Mouse (Mus musculus) CD4-positive naive resting alpha-beta T cell, adult 76 days (primary cell): ENCODE data around the gene Olfr1192-ps1. TPM values are rescaled to one million over a fixed set of nuclear protein-coding genes. Genes with fewer than 3 reads are reported as not detected.

Experiments used
- total RNA-seq: library from RNA; stranded (reverse); gene quantifications from one replicate; pipeline ENCODE4 v1.2.4, GENCODE M21; 2023

Gene Olfr1192-ps1
- total RNA-seq, result not detected

GRCm38 (mm10) chr2:88648209-88648608 is at the start of gene Olfr1192-ps1:
Olfr1192-ps1 (plus strand) TSS chr2:88648509.

GRCm38 (mm10) chr2:88640242-88640641 is 8.1 kb upstream of the Olfr1192-ps1 start, which contains the start of gene Olfr1191-ps1:
Olfr1191-ps1 (plus strand) TSS chr2:88640542.

DNA sequence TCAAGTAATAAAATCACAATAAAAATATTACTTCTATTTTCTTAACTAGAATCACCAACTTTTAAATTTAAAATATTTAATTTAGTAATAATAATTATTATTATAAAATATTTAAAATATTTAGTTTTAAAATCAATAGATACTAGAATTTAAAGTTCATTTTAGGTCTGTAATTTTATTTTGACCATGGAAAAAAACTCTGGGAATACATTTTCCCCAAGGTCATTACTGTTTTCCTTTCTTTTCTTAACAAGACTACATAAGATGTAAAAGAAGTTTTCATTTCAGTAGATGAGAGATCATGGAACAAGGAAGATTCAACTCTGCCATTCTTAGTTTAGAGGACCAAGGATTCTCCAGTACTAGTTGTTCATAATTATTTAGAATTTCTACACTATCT is 27.0 kb downstream of the Olfr1192-ps1 start, which contains the start of gene Olfr1193:
Olfr1193 (plus strand) TSS at position 301 of the 400 bp plus-strand sequence.

DNA sequence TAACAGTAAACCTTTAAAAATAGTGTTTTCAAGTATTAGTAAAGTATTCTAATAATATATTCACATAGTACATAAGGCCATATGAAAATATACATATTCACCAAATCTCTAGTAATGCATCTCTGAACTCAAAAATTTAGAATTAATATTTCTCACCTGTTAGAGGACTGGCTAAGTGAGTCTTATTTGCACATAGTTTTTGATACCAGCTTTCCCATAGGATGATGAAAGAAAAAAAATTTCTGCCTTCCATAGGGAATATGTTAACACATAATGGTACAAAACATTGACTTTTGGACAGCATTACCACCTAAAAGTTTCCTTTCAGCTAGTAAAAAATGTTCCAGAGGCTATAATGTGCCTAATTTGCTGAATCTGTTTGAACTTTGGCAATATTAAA is 40.8 kb downstream of the Olfr1192-ps1 start, which contains the start of gene Olfr1195:
Olfr1195 (minus strand) TSS at position 101 of the 400 bp plus-strand sequence.

DNA sequence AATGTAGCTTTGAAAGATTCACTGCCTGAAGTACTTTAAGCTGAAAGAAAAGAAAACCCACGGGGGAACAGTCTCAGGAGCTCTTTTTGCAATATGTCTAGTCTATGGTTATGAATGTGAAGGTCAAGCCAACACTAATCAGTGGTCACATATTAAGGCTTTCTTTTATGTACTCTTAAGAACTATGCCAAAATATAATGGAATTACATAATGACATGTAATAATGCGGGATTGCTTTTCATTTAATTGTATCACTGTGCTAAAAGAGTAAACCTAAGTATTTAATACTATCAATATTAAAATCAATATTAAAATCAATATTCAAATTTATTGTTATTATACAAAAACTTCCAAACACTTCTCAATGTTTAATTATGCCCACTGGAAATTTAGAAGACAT is 56.2 kb downstream of the Olfr1192-ps1 start, which contains the start of gene Olfr1196:
Olfr1196 (minus strand) TSS at position 101 of the 400 bp plus-strand sequence.

Other genes with a start within 250 kb of the Olfr1192-ps1 start
- gene Olfr1179, start 242.1 kb upstream of the Olfr1192-ps1 start, total RNA-seq, result not detected
- not detected for gene Olfr1180, start 229.4 kb upstream of the Olfr1192-ps1 start, total RNA-seq
- not detected for gene Olfr1181, start 222.3 kb upstream of the Olfr1192-ps1 start, total RNA-seq
- not detected for gene Gm13757, start 199.4 kb upstream of the Olfr1192-ps1 start, total RNA-seq
- not detected for gene Olfr1183, start 193.6 kb upstream of the Olfr1192-ps1 start, total RNA-seq
- not detected for gene Olfr1184, start 164.9 kb upstream of the Olfr1192-ps1 start, total RNA-seq
- not detected for gene Olfr1185-ps1, start 155.2 kb upstream of the Olfr1192-ps1 start, total RNA-seq
- not detected for gene Olfr1186, start 130.0 kb upstream of the Olfr1192-ps1 start, total RNA-seq
- not detected for gene Olfr1188, start 91.6 kb upstream of the Olfr1192-ps1 start, total RNA-seq
- gene Olfr1189, start 62.1 kb upstream of the Olfr1192-ps1 start, total RNA-seq, result not detected
- not detected for gene Olfr1191-ps1, start 8.0 kb upstream of the Olfr1192-ps1 start, total RNA-seq
- gene Olfr1193, start 27.1 kb downstream of the Olfr1192-ps1 start, total RNA-seq, result not detected
- not detected for gene Olfr1195, start 40.7 kb downstream of the Olfr1192-ps1 start, total RNA-seq
- not detected for gene Olfr1196, start 56.1 kb downstream of the Olfr1192-ps1 start, total RNA-seq
- not detected for gene Olfr1197, start 83.9 kb downstream of the Olfr1192-ps1 start, total RNA-seq
- not detected for gene Olfr1198, start 102.9 kb downstream of the Olfr1192-ps1 start, total RNA-seq
- gene Olfr1199, start 112.0 kb downstream of the Olfr1192-ps1 start, total RNA-seq, result not detected
- not detected for gene Olfr1200, start 122.0 kb downstream of the Olfr1192-ps1 start, total RNA-seq
- not detected for gene Olfr1201, start 144.5 kb downstream of the Olfr1192-ps1 start, total RNA-seq
- not detected for gene Olfr1202, start 166.0 kb downstream of the Olfr1192-ps1 start, total RNA-seq
- not detected for gene Olfr1205, start 181.2 kb downstream of the Olfr1192-ps1 start, total RNA-seq
- not detected for gene Olfr1204, start 200.8 kb downstream of the Olfr1192-ps1 start, total RNA-seq
- not detected for gene Olfr1206, start 214.7 kb downstream of the Olfr1192-ps1 start, total RNA-seq